Mouse (Mus musculus): ENCODE results near the gene Llgl2. TPM values are rescaled to one million over a fixed set of nuclear protein-coding genes. Genes with fewer than 3 reads are reported as not detected.

The Llgl2 gene
- total RNA-seq, 1 experiment from 2014 or later = 6.2 TPM

GRCm38 (mm10) chr11:115808696-115809310, 15.0 kb upstream of the Llgl2 start:
- 0 out of 2 replicates have a peak, but pooled peaks have one; percentile 15 for ATAC-seq (replicated peaks; ENCODE audit: low read depth, poor library complexity, severe bottlenecking)

DNA sequence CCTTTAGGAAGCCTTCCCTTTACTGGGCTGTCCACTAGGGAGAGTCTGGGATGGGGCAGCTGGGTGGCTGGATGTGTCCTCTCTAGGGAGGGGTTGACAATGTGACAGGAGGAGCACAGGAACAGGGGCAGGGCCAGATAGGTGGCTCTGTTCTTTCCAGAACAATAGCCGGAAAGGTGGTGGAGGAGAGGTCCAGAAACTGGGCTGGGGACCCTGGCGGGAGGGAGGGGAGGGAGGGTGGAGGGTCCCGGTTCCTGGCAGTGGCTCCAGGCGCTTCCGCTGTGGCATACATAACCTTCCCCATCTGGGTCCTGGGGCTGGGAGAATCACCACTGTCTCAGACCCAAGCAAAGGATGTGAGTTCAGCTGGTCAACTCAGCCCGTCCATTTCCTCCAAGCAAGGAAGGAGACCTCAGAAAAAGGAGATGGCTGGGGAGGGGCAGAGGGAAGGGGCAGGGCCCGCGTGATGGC, 14.5 kb upstream of the Llgl2 start:
- ATAC-seq (replicated peaks; ENCODE audit: low read depth, poor library complexity, severe bottlenecking) = no peak

GRCm38 (mm10) chr11:115810377-115810776, 13.5 kb upstream of the Llgl2 start:
- ATAC-seq (replicated peaks; ENCODE audit: low read depth, poor library complexity, severe bottlenecking) = no peak

- ATAC-seq (replicated peaks; ENCODE audit: low read depth, poor library complexity, severe bottlenecking) = no peak
Observed at GRCm38 (mm10) chr11:115811381-115812093, 12.3 kb upstream of the Llgl2 start.

DNA sequence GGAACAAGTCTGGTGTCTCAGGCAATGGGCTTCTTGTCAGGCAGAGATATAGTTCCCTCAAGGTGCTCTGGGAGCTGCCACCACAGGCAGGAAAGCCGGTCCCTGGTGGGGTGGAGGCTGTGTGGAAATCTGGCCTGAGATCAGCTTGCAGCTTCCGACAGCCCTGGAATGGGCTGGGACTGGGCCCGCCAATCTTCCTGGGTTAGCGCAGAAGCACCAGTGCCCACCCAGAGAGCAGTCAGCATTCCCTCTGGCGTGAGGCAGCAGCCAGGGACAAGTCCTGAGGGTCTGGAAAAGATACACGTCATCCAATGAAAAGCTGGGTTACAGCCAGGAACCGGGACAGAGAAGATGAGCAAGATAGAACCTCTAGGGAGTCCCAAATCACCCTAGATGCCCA, 11.8 kb upstream of the Llgl2 start:
- no peak for ATAC-seq (replicated peaks; ENCODE audit: low read depth, poor library complexity, severe bottlenecking)

GRCm38 (mm10) chr11:115812533-115813420, 11.1 kb upstream of the Llgl2 start:
- 0 out of 2 replicates have a peak, but pooled peaks have one; percentile 4 for ATAC-seq (replicated peaks; ENCODE audit: low read depth, poor library complexity, severe bottlenecking)

GRCm38 (mm10) chr11:115813507-115814296, 10.1 kb upstream of the Llgl2 start, which contains the start of gene Caskin2:
Gene Caskin2, minus strand, starts transcription at chr11:115813639.
- peak; percentile 87 for ATAC-seq (replicated peaks; ENCODE audit: low read depth, poor library complexity, severe bottlenecking)

GRCm38 (mm10) chr11:115814605-115815450, 9.0 kb upstream of the Llgl2 start, which contains the start of gene Tsen54:
Gene Tsen54, plus strand, starts transcription at chr11:115814724.
- peak; percentile 33 for ATAC-seq (replicated peaks; ENCODE audit: low read depth, poor library complexity, severe bottlenecking)

DNA sequence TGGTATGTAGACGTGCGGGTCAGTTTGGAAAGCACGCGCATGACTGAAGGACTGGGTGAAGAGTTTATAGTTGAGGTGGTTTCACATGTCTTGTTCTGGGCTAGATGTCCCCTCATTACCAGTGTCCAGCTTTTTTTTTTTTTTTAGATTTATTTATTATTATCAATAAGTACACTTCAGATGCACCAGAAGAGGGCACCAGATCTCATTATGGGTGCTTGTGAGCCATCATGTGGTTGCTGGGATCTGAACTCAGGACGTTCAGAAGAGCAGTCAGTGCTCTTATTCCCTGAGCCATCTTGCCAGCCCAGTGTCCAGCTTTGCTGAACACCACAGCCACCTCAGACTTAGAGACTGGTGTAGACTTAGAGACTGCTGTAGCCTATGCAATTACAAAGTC, 6.5 kb upstream of the Llgl2 start:
- ATAC-seq (replicated peaks; ENCODE audit: low read depth, poor library complexity, severe bottlenecking) = no peak

DNA sequence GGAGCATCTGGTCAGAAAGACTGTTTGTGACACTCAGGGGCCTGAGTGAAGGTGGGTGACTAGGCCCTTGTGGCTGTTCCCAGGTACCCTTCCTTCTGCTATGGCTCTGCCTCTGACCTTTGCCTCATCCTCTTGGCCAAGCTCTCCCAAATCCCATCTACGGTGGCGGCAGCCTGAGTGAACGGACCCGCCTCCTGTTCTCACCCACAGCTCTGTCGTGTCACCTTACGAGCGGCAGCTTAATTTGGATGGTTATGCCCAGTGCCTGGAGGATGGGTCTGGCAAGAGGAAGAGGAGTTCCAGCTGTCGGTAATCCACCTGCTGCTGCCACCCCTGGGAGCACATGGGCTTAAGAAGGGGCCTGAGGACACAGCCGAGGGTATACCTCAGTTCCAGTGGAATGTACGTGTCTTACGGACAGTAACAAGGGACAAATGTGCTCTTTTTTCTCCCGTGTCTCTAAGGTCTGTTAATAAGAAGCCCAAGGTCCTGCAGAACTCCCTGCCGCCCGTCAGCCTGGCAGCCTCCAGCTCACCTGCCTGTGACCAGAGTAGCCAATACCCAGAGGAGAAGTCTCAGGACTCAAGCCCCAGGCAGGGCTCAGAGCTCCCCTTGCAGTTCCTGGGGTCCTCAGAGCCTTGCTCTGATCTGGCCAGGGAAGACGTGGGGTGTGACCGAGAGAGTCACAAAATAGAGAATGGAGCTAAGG, 3.8 kb upstream of the Llgl2 start:
- ATAC-seq (replicated peaks; ENCODE audit: low read depth, poor library complexity, severe bottlenecking) = no peak

DNA sequence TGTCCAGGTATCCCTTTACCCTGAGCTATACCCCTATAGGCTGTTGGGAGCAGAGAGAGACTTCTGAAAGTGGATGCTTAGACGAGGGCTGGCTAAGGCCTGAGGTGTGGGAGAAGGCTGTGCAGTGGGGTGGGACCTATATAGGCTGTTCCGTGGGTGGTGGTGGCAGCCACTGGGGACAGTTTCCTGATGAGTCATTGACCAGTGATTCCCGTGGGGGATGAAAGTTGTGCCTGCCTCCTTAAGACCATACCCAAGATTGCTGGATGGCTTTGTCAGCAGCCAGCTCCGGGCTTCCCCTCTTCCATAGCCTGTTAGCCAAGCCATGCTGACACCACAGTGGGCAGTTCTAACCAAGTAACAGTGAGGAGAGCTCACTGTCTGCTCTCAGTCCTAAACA, 2.8 kb upstream of the Llgl2 start:
- ATAC-seq (replicated peaks; ENCODE audit: low read depth, poor library complexity, severe bottlenecking) = no peak

DNA sequence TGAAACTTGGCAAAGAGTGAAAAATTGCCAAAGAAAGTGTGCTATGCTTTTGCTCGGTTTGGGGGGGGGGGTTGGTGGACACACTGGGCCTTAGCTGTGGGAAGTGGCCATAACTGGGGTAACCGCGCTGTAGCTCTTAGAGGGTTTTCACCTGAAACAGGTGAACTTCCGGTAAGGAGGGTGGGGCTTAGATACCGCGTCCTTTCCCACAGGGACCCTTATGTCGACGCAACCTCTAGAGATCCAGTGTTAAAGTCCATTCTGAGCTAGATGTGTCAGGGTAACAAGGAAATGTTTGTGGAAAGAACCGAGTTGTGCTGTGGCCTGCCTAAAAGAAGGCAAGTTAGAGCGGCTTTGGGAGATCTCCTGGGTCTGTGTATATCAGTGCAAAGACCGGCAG, 964 bp downstream of the Llgl2 start:
- no peak for ATAC-seq (replicated peaks; ENCODE audit: low read depth, poor library complexity, severe bottlenecking)

DNA sequence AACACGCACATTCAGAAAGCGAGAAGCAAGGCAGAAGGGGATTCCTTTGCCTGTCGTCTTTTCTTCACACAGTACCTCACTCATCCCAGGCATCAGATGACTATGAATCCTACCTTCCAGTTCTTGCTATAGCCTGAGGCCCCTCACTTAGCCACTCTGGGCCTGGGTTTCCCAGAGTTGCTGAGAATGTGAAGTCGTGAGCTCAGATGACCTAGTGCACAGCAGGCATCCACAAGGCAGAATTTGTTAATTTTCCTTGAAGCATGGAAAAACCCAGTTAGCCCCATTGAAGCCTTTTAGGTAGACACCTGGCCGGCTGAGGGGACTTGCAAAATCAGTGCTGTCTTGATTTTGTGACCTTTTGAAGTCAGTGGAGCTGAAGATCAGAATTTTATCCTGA, 2.6 kb downstream of the Llgl2 start:
- no peak for ATAC-seq (replicated peaks; ENCODE audit: low read depth, poor library complexity, severe bottlenecking)

- ATAC-seq (replicated peaks; ENCODE audit: low read depth, poor library complexity, severe bottlenecking) = no peak
Observed at GRCm38 (mm10) chr11:115827624-115828023, 3.8 kb downstream of the Llgl2 start.

GRCm38 (mm10) chr11:115829036-115829435, 5.2 kb downstream of the Llgl2 start:
- ATAC-seq (replicated peaks; ENCODE audit: low read depth, poor library complexity, severe bottlenecking) = no peak

DNA sequence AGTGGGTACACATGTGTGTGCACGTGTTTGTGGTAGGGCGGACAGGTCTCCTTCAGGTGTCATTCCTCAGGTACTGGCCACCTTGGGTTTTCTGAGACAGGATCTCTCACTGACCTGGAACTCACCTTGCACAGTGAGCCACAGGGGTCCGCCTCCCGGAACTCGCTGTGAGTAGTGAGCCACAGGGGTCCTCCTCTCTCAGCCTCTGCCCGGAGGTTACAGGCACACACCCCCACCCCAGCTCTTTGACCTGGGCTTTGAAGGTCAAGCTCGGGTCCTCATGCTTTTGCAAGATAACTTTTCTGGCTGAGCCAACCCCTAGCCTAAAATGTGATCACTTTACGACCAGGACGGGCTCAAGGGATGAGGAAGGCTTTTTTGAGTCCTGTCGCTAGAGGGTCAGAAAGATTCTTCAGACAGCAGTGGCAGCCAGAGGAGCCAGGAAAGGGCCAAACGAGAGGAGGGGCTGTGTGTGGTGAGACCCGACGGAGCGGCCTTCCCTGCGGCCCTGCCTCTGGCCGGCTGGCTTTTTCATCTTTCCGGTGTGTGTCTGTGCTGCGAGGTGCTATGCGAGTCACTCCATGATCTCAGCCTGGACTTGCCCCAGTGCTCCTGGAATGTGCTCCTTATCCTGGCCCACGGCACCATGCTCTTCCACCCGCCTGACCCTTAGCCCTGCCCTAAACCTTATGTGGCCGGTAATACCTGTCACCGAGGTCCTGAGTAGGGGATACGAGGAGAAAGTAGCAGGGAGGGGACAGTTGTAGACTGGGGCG, 6.9 kb downstream of the Llgl2 start:
- no peak for ATAC-seq (replicated peaks; ENCODE audit: low read depth, poor library complexity, severe bottlenecking)

DNA sequence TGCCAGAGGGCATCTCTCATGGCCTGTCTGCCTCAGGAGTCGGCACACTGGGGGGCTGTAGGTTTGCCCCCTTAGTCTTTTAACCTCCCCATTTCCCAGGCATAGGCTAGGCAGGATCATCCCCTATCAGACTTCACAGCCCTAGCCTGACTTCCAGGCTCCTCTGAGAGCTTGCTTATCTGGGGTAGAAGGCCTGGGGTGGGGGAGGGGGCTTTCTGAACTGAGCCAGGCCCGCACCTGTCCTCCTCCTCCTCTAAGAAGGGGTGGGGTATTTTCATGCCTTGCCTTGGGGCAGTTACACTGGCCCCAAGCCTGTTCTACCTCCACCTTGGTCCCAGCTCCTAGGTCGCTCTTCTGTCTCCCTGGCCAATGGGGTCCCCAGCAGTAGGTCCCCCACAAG, 7.7 kb downstream of the Llgl2 start:
- ATAC-seq (replicated peaks; ENCODE audit: low read depth, poor library complexity, severe bottlenecking) = no peak

GRCm38 (mm10) chr11:115832064-115832463, 8.2 kb downstream of the Llgl2 start:
- ATAC-seq (replicated peaks; ENCODE audit: low read depth, poor library complexity, severe bottlenecking) = no peak

Measured in common myeloid progenitor, adult 5-6 weeks (primary cell).